Mouse (Mus musculus): Measurements from ENCODE around the gene Stk24.
"Not testable (repeated sequence)": the region's sequence is repeated elsewhere in the genome, so short reads cannot be mapped to it uniquely, and the experiment has no call there.

Gene Stk24

DNA sequence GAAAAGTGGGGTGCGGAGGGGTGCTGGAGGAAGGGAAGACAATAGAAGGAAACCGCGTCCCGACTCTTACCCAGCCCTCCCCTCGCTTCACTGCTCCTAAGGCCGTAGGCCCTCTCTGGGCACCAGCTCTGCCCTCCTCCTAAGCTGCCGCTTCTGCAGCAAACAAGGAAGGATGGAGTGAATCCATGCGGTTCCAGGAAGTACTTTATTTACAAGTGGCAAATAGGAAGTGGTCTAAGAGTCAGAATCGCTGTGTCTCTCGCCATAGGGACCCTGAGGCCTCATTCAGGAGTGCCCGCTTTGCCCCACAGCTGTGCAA is at the start of gene Stk24:
Gene Stk24, minus strand, starts transcription at position 185 of the 319 bp plus-strand sequence.
- ChIA-PET CTCF (interaction anchor here in 1 of 4 experiments (0.6 kb wide), 1 partner anchor 1036 kb away, joined by 3 read pairs; no protein-coding TSS in a partner anchor), POLR2A (interaction anchor here in 2 of 4 experiments (0.6 to 2.4 kb wide), 9 partner anchors 10 to 112 kb away, joined by 3 to 20 read pairs (median 3); no protein-coding TSS in a partner anchor)

DNA sequence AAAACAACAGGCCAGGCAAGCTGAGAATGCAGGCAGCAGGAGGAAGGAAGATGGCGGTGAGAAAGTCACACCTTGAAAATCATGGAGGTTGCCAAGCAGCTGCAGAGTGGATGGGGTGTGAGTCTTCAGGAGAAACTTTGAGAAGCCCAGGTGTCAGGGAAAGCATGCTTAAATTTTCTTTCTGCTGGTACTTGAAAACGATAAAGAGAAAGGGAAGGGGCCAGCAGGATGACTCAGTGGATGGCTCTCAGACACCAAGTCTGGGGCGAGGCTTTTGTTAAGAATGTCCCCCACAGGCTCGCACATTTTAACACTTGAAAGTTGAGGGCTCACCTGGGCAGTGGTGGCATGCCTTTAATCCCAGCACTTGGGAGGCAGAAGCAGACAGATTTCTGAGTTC is 48.3 kb upstream of the Stk24 start:
- ChIA-PET CTCF (interaction anchor here in 3 of 4 experiments (0.6 to 1.4 kb wide), 6 partner anchors 12 to 348 kb away, joined by 3 to 4 read pairs (median 3); no protein-coding TSS in a partner anchor), POLR2A (interaction anchor here in 1 of 4 experiments (0.5 to 0.7 kb wide), 3 partner anchors 27 to 1044 kb away, joined by 3 to 6 read pairs (median 4); no protein-coding TSS in a partner anchor)

DNA sequence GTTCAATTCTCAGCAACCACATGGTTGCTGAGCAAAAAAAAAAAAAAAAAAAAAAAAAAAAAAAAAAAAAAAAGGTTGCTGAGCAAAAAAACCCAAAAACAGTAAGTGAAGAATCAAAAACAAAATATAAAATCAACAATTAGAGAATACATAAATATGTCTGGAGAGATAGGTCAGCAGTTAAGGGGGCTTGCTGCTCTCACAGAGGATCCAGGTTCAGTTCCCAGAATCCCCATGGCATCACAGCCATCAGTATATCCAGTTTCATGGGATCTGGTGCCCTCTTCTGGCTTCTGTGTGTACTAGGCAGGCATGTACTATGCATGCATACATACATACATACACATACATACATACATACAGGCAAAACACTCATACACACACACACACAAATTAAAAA is 46.9 kb upstream of the Stk24 start:
- CTCF ChIA-PET, result interaction anchor here in 2 of 4 experiments (0.6 to 1.4 kb wide), 4 partner anchors 14 to 167 kb away, joined by 3 to 4 read pairs (median 4); no protein-coding TSS in a partner anchor
- POLR2A ChIA-PET, result no interaction called here

DNA sequence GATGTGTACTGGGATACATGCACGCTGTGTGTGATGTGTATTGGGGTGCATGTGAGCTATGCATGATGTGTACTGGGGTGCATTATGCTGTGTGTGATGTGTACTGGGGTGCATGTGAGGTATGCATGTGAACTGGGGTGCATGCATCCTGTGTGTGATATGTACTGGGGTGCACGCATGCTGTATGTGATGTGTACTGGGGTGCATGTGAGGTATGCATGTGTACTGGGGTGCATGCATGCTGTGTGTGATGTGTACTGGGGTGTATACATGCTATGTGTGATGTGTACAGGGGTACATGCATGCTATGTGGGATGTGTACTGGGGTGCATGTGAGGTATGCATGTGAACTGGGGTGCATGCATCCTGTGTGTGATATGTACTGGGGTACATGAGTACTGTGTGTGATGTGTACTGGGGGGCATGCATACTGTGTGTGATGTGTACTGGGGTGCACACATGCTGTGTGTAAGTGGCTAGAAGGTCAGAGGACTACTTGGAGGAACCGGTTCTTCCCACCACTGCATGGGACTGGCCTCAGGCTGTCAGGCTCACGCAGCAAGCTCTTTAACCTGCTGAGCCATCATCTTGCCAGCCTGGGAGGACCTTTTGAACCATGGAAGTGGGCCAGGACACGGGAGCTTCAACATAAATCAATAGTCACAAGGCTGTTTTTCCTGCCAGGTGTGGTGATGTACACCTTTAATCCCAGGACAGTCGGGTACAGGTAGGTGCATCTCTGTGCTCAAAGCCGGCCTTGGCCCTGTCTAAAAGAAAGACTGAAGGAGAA is 45.4 kb upstream of the Stk24 start:
- ChIA-PET POLR2A (interaction anchor here in 1 of 4 experiments (1.2 kb wide), 1 partner anchor 25 kb away, joined by 3 read pairs; no protein-coding TSS in a partner anchor), CTCF (interaction anchor here in 2 of 4 experiments (0.7 to 1.1 kb wide), 3 partner anchors 207 to 879 kb away, joined by 3 to 4 read pairs (median 4); no protein-coding TSS in a partner anchor)

DNA sequence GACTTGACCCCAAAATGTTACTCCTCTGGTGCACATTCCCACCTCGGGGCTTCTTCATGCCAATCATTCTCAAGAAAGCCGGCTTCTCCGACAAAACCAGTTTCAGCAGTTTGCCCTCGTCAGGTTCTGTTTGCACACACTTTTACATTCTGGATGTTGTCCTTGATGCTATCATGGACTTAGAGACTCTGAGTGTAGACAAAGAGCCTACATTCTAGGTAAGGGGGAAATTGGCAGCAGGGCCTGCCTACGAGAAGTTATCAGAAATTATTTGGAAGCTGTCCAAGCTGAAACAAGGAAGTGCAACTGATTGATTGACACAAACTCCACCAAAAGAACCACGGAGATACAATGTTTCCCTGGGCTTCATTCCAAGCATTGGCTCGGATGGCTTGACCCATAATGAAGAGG is 43.5 kb upstream of the Stk24 start:
- ChIA-PET CTCF (no interaction called here), POLR2A (interaction anchor here in 1 of 4 experiments (1.2 kb wide), 1 partner anchor 140 kb away, joined by 3 read pairs; no protein-coding TSS in a partner anchor)

DNA sequence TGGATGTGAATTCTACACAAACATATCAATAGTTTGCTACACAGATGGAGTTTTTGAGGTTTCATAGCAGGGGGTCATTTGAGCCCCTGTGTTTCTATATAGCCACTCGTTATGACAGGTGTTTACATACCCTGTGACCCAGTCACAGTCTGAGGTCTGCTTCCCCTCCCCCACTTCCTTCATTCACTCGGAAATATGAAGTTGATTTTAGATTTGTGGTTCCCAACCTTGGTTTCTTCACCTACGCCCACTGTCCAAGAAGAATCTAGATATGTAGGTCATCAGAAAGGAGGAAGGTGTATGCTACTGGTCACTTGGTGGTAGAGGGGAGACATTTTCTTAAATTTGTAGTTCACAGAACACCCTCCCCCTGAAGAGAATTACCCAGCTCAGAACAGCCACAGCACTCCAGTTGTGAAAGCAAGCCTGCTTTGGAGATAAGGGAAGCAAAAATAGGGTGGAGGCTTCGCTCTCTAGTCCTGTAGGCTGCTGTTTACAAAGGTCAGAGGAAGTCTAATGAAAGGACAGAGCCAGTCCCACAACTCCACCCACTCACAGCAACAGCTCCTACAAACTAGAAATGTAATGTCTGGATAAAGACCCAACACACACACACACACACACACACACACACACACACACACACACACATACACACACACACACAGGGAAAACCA is 43.0 kb upstream of the Stk24 start:
- CTCF ChIA-PET, result interaction anchor here in 1 of 4 experiments (0.6 kb wide), 1 partner anchor 21 kb away, joined by 3 read pairs; no protein-coding TSS in a partner anchor
- POLR2A ChIA-PET, result interaction anchor here in 2 of 4 experiments (0.6 to 1.2 kb wide), 3 partner anchors 140 to 177 kb away, joined by 3 read pairs; no protein-coding TSS in a partner anchor

DNA sequence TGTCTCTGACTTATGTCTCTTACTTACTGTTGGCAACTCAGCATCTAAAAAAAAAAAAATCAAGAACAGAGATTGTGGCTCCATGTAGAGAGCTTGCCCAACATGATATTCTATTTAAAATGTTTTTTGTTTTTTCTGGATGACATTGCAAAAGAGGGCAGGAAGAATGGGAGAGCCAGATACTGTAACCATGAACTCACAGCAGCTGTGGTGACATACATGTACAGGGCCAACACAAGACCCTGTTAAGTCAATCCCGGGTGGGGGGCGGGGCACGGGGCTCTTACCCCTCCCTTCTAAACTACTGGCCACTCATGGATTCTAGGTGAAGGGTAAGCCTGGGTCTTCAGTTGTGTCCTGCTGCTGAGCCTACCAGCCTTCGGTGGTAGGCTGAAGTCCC is 42.2 kb upstream of the Stk24 start:
- CTCF ChIA-PET, result interaction anchor here in 1 of 4 experiments (0.7 kb wide), 1 partner anchor 162 kb away, joined by 3 read pairs; no protein-coding TSS in a partner anchor
- POLR2A ChIA-PET, result interaction anchor here in 1 of 4 experiments (0.5 kb wide), 1 partner anchor 239 kb away, joined by 3 read pairs; no protein-coding TSS in a partner anchor

DNA sequence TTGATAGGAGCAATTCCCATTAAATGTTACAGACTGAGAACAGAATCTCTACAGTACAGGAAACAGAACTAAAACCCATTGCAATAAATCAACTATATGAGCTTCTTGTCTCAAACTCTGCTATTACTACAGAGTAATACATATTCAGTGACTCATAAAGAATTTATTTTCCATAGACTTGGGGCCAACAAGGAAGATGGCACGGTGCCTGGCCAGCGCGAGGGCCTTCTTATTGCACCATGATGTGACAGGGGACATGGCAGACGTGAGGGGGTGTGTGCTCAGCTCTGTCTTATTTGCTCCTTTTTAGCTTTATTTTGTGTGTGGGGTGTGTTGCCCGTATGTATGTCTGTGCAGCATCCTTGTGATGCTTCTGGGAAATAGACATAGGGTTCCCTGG is 37.8 kb upstream of the Stk24 start:
- POLR2A ChIA-PET, result interaction anchor here in 1 of 4 experiments (1.1 kb wide), 1 partner anchor 37 kb away, joined by 3 read pairs; no protein-coding TSS in a partner anchor
- CTCF ChIA-PET, result no interaction called here

DNA sequence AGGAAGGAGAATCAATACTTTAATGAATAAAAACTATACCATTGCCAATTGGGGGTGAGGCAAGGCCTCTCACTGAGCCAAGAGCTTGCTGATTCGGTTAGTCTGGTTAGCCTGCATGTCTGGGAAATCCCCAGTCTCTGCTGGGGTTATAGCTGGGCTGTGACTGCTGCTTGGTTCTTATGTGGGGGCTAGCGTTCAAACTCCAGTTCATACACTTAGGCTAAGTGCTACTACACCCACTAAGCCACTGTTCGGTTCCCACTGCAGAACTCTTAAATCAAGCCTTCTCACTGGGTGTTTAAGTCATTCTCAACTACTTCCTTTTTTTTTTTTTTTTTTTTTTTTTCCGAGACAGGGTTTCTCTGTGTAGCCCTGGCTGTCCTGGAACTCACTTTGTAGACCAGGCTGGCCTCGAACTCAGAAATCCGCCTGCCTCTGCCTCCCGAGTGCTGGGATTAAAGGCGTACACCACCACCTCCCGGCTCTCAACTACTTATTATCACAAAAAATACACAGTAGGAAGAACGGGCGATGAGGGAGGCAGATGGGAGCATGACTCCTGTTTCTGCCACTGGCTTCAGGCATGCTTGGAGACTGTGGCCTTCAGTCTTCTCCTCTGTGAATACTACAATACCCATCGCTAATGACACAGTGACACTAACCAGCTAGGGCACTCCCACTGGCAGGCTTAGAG is 37.0 kb upstream of the Stk24 start:
- ChIA-PET CTCF (no interaction called here), POLR2A (no interaction called here)

DNA sequence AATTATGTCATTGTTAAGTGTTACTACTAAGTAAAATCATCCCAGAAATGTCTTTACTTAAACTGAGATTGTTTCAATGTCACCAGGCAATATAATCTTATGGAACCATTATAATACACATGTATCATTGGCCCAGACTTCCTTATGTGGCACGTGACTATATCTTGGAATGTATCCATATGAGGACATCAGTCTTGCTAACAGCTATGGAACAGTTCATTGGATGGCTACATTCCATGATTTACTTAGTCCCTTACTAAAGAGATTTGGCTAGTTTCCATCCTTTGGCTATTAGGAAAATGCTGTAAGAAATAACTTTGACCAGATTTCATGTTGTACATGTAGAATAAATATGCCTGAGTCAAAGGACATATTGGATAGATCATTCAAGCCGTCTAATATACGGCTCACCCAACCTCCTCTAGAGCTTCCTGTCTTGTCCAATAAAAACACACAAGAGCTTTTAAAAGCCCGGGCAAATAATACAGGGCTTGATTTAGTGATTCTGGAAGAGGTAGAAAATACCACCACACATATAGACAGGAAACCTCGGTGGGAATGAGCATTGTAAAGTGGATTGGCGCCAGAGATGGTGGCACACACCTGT is 34.9 kb upstream of the Stk24 start:
- POLR2A ChIA-PET, result interaction anchor here in 1 of 4 experiments (0.7 kb wide), 1 partner anchor 17 kb away, joined by 3 read pairs; no protein-coding TSS in a partner anchor

DNA sequence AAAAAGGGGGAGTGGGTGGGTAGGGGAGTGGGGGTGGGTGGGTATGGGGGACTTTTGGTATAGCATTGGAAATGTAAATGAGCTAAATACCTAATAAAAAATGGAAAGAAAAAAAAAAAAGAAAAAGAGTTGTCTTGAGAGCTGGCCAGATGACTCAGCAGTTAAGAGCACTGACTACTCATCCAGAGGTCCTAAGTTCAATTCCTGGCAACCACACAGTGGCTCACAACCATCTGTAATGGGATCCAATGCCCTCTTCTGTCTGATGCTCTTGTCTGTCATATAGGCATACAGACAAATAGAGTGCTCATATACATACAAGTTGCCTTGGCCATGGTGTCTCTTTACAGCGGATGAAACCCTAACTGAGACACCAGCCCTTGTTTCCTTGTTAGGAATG is 33.9 kb upstream of the Stk24 start:
- CTCF ChIA-PET, result interaction anchor here in 1 of 4 experiments (0.6 kb wide), 1 partner anchor 730 kb away, joined by 3 read pairs; no protein-coding TSS in a partner anchor

More for the DNA sequence above, 34.9 kb upstream of the Stk24 start:
- CTCF ChIA-PET, result interaction anchor here in 2 of 4 experiments (0.6 to 1.3 kb wide), 2 partner anchors 42 to 70 kb away, joined by 3 to 5 read pairs; no protein-coding TSS in a partner anchor

DNA sequence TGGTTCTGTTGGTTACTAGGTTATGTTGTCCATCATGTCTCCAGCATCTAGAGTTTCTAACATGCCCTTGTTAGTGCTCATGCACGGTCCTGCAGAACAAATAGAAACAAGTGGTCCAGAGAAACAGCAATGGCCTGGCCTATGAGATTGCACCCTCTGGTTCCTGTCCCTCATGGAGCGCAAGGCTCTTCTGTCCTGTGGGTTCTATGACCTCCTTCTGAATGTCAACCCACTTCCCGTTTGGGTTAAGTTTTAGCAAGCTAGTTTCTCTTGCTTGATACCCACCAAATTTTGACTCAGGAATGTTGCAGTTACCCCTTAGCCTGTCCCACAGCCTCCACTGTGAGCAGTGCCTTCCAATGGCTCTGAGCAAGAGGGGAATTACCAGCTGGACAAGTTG is 29.1 kb upstream of the Stk24 start:
- ChIA-PET POLR2A (interaction anchor here in 1 of 4 experiments (0.7 to 1.4 kb wide), 2 partner anchors 21 to 304 kb away, joined by 3 read pairs; no protein-coding TSS in a partner anchor), CTCF (interaction anchor here in 2 of 4 experiments (0.6 to 0.9 kb wide), 2 partner anchors 254 to 368 kb away, joined by 3 read pairs; no protein-coding TSS in a partner anchor)

More for the DNA sequence above, 33.9 kb upstream of the Stk24 start:
- POLR2A ChIA-PET, result not testable (repeated sequence)

DNA sequence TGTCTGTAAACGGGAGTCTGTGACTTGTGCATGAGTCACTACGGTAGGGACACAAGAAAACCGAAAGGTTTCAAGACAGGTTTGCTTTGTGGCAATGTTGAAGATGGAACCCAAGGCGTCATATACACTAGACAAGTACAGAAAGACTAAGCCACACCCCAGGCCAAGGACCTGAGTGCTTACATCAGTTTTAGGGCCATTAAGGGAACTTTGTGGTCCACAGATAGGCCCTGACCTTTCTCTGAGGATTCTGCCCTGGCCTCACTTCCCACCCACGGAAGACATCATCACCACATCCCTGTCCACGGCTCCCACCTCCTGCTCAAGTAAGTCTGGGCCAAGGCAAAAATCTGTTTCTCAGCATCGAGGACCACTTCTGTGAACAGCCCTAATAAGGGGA is 27.1 kb upstream of the Stk24 start:
- POLR2A ChIA-PET, result no interaction called here
- CTCF ChIA-PET, result interaction anchor here in 1 of 4 experiments (0.6 kb wide), 1 partner anchor 59 kb away, joined by 3 read pairs; no protein-coding TSS in a partner anchor

DNA sequence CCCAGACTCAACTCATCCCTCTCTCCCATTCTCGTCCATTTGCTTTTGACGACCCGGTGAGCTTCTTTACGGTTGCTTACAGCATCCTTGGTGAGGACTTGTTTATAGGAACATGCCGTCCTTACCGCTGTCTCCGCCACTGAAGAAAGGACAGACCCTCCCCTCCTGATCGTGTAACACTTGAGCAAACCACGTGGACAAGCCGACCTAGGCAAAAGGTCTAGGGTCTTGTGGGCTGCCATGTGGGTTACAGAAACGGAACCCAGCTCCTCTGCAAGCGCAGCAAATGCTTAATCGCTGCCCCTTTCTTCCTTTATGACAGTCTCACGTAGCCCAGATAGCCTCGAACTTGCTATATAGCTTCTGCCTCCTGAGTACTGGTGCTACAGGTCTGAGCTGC is 25.7 kb upstream of the Stk24 start:
- CTCF ChIA-PET, result interaction anchor here in 2 of 4 experiments (0.6 to 1.0 kb wide), 2 partner anchors 17 to 406 kb away, joined by 3 to 4 read pairs; no protein-coding TSS in a partner anchor
- POLR2A ChIA-PET, result interaction anchor here in 2 of 4 experiments (0.9 to 1.1 kb wide), 3 partner anchors 30 to 90 kb away, joined by 3 read pairs; no protein-coding TSS in a partner anchor

DNA sequence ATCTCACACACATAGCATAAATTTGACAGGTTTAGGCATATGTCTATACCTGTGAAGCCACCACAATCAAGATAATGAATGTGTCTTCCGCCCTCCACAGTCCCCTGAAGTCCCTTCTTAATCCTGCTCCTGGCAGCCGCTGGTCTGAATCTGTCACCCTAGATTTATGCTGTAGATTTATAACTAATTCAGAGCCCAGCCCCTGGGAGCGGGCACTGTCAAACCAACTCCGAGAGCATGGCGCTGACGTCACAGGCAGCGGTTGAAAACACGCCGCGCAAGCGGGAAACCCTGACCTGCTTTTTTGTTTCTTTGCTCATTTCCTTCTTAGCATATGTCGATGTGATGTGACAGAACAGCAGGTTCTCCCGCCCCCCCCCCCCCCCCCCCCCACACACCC is 25.3 kb upstream of the Stk24 start:
- ChIA-PET CTCF (interaction anchor here in 1 of 4 experiments (1.0 kb wide), 1 partner anchor 17 kb away, joined by 4 read pairs; no protein-coding TSS in a partner anchor), POLR2A (interaction anchor here in 2 of 4 experiments (0.9 to 1.1 kb wide), 3 partner anchors 30 to 89 kb away, joined by 3 read pairs; no protein-coding TSS in a partner anchor)

DNA sequence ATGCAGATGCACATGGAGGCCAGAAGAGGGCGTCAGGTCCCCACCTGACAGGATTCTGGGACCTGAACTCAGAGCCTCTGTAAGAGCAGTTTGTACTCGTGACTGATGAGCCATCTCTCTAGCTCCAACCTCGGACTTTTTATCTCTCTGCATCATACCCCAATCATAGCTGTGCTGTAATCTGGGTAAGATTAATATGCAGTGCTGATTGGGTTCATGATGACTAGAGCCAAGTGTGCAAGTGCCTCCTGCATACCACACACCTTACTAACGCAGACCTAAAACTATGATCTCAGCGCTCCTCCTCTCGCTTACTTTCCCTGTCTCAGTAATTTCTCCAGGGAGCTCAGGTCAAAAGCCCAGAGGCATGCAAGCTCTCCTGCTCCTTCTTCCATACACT is 19.9 kb upstream of the Stk24 start:
- POLR2A ChIA-PET, result interaction anchor here in 1 of 4 experiments (0.6 to 1.3 kb wide), 7 partner anchors 12 to 444 kb away, joined by 3 to 4 read pairs (median 3); no protein-coding TSS in a partner anchor
- CTCF ChIA-PET, result interaction anchor here in 1 of 4 experiments (0.7 kb wide), 1 partner anchor 44 kb away, joined by 4 read pairs; no protein-coding TSS in a partner anchor

DNA sequence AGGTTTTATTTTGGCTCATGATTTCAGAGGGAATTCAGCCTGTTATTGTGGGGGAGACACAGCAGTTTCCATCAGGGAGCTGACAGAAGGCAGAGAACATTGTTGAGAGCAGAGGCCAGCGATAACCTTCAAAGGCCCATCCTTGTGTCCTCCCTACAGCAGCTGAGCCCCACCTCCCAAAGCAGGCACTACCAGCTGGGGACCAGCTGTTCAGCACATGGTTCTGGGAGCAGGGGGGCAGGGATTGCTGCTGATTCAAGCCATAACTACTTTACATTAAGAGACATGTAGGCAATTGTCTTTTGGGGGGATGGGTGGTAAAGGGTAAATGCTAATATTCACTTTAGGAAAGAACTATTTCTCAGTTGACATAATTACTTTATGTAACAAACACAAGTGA is 17.7 kb upstream of the Stk24 start:
- ChIA-PET CTCF (interaction anchor here in 1 of 4 experiments (0.9 kb wide), 1 partner anchor 1071 kb away, joined by 3 read pairs; no protein-coding TSS in a partner anchor), POLR2A (interaction anchor here in 2 of 4 experiments (0.8 to 0.9 kb wide), 2 partner anchors 17 to 18 kb away, joined by 3 read pairs; partner anchors contain the start of gene Stk24 (in 1 of the 2))

Measured in embryonic stem cell, embryonic (primary cell).